Mouse (Mus musculus) brain, embryonic 14.5 days (tissue): ENCODE results near the gene Aldh6a1. TPM values are rescaled to one million over a fixed set of nuclear protein-coding genes. Genes with fewer than 3 reads are reported as not detected.

ENCODE experiments used
- DNase-seq: peaks from one replicate; pipeline ENCODE4 v3.0.0-alpha.2; 2011; ENCODE audit warnings: low read depth
- CTCF ChIP-seq: fragments of 200-500 bp; IDR thresholded peaks from 2 replicates; pipeline ENCODE4 v1.5.1; 2012; ENCODE audit warnings: inconsistent platforms, mild to moderate bottlenecking, moderate library complexity, borderline replicate concordance; ENCODE audit not compliant: insufficient read depth, insufficient read length; ENCODE audit errors: extremely low read depth
- POLR2A ChIP-seq: fragments of 200-500 bp; IDR thresholded peaks from 2 replicates; pipeline ENCODE4 v1.6.1; 2012; ENCODE audit warnings: mild to moderate bottlenecking, inconsistent platforms, borderline replicate concordance; ENCODE audit not compliant: poor library complexity, insufficient read depth, insufficient read length, severe bottlenecking; ENCODE audit errors: extremely low read depth
- polyA plus RNA-seq: library from polyadenylated mRNA; depleted of rRNA; stranded (reverse); fragments of >200 nt; gene quantifications from 2 replicates; pipeline ENCODE4 v1.2.3, GENCODE M21; 2012; rRNA removed

Aldh6a1 gene
- polyA plus RNA-seq = 18.0 and 19.3 TPM in 2 replicates

DNA sequence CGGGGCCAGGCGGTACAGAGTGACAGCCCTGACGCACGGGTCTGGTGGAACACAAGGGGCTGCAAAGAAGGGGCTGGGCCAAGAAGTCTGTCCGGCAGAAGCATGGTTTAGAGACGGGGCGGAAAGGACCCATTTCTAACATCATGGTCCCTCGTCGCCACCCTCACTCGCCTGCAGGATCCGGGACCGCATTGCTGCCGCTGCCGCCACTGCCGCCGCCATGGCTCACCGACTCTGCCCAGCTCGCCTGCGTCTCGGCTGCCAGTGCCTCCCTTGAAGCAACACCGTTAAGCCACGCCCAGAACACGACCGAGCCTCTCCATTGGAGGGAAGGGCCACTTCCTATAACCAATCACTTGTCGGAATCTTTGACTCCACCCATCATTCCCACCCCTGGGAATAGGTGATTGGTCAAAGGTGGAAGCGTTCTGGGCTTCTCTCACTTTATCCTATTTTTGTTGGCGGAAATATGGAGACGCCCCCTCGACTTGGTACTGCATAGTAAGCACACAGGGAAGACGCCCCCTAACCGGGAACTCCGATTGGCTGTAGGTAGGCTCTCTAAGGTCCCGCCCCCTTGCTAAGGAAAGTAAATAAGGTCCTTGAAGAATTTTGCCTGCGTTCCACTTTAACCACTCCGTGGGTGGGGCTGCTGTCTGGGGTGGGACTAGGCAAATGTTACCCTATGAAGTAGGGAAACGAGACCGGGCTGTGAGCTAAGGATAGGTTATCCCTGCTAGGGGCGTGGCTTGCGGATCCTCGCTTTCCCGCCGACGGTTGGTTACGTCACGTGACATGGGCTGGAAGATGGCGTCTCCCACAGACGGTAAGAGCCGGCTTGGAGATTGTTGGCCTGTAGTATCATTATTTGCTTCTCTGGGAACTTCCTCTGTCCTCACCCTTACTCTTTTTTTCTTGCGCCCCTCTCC lies at the start of gene Aldh6a1, which contains the start of gene Lin52:
TSS of gene Aldh6a1 (minus strand) at position 287 of the 929 bp plus-strand sequence.
TSS of gene Lin52 (plus strand) at position 705 of the 929 bp plus-strand sequence.
- peak; percentile 100 for DNase-seq

DNA sequence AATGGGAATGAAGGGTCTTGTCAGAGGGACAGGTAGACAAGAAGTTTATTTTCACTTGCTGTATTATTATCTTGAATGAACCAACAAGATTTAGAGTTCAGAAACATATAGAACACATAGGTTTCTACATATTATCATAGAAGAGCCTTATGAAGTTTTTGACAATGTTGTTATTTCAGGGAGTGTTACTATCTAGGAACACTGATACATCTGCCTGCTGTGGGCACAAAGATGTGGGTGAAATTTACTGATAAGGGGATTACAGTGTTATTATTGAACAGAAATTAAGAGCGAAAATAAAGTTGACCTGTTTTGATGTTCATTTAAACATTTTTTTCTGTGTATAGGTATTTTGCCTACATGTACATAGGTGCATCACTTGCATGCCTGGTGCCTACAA lies 46.0 kb upstream of the Aldh6a1 start:
- TF ChIP-seq CTCF (no peak), POLR2A (no peak)
- DNase-seq = no peak

More for the DNA sequence above, at the start of gene Aldh6a1, which contains the start of gene Lin52:
- TF ChIP-seq CTCF = no peak
- TF ChIP-seq POLR2A = peak; percentile 86

DNA sequence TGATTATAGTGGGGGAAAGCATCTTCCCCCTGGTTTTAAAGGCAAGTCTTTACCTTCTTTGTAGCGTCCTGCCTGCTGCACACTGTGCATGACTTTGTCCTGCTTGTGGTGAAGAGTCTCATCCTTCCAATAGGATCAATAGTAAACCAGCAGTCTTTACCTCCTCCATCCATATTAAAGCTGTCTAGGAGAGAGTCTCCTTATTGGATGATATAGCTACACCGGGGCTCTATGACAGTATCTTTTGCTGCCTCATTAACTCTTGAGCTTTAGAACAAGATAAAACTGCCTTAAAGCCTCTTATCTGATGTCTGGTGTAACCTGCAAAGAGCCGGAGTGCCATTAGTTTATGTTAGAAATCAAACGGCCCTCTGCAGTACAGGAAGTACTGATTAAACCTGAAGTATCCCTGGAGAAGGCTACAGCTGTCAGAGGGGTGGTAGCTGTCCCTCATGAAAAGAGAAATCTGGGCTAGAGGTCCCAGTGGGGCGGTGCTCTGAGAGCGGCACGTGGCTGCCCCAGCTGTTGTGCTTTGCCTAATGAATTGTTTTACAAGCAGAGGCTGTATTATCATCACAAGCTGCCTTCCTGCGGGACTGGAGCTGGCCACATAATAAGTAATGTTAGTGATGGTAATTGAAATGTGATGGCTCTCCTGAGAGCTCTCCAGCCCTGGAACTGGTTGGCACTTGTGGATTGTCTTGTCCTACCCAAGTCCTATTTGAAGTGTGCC lies 36.7 kb upstream of the Aldh6a1 start:
- TF ChIP-seq CTCF (no peak), POLR2A (no peak)
- peak; percentile 87 for DNase-seq

DNA sequence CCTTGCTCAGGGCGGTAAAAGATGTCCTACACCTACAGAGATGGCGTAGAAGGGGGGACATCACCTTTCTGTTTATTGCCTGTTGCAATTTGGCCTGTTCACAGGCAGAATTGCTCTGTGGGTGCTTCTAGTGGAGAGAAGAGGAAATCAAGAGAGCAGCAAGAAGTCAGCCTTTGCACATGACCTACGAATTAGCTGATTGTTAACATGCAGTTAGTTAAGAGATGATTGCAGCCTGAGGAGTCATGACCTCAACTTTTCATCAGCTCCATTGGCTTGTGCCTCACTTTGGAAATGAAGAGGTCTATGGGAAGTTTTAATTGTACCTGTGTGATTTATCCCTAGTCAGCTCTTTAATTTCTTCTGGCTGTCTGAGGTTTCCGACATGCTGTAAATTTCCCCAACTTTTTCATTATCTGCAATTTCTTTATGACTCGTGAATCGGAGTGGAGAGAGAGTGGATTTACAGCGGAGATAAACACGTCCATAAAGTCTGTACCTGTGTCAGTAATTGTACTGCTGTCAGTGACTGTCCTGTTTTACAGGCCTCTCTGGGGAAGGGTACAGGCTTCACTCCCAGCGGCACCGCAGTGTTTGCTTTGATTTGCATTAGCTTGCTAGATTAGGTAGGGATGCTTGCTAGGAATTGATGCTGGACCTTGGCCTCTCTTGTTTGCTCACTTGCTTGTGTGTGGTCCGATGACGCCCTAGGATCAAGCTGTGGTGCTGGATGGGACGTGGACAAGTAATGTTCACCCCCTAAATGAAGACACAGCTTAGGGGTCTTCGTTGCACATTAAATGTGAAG lies 32.2 kb upstream of the Aldh6a1 start:
- DNase-seq = no peak

DNA sequence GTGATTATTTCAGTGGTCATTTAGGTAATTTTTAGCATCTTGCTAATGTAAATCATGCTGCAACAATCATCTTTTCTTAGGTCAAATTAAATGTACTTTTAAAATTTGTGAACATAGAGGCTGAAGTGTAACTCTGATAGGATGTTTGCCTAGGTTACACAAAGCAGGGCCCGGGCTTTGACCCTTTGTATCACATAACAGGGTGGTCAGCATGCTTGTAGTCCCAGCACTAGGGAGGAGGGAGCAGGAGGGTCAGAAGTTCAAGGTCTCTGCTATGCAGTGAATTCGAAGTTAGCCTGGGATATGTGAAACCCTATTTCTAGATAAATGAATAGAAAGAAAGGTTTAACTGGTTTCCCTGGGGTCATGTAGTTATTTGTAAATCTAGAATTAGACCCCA lies 30.4 kb upstream of the Aldh6a1 start:
- TF ChIP-seq POLR2A (no peak), CTCF (no peak)
- no peak for DNase-seq

More for the DNA sequence above, 32.2 kb upstream of the Aldh6a1 start:
- TF ChIP-seq POLR2A (no peak), CTCF (no peak)

DNA sequence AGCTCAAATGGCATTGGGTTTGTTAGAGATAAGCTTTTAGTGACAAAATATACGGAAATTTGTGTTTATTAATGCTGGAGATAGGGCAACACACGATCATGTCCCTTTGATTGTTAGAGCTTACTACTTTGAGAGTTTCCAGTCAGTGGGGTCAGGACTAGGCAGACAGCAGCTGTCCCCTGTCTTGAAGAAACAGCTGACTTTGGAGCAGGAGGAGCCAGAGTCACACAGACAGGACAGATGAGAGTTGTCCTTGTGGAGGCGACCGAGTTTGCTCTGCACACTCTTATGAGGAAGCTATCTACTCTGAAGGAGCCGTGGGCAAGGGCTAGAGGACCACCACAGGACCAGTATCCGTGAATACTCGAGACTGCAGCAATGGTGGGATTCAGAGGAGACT lies 28.1 kb upstream of the Aldh6a1 start:
- DNase-seq = no peak
- TF ChIP-seq CTCF (no peak), POLR2A (no peak)

DNA sequence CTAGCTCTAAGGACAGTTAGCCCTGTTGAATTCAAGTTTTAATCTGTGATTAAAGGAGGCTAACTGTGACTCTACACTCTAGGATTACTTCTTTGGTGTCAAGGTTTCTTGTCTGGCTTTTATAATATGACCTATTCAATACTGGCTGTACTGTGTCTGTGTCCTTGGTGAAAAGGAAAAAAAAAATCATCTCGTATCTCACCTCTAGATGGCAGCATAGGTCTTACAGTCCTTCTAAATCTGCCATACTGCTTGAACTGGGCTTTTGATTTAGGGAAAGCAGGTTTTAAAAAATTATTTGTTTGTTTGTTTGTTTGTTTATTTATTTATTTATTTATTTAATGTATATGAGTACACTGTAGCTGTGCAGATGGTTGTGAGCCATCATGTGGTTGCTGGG lies 17.9 kb upstream of the Aldh6a1 start:
- TF ChIP-seq POLR2A (no peak), CTCF (peak; percentile 31; the same call in 1 of the 2 replicates)
- peak; percentile 80 for DNase-seq

DNA sequence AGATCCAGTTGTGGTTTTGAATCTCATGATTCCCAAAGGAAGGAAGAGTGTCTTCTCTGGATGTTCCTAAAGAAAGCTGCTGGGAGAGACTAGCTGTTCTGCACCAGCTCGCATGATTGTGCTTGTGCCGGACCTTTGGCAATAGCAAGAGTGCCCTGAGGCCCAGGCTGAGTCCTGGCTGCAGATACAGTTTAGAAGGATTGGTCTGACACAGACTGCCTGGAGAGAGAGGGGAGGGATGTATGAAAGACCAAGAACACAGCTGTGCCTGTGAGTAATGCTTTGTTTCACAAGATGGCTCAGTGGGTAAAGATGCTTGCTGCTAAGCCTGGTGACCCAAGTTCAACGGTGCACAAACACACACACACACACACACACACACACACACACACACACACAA lies 12.1 kb upstream of the Aldh6a1 start:
- TF ChIP-seq POLR2A (no peak), CTCF (no peak)
- DNase-seq = no peak

DNA sequence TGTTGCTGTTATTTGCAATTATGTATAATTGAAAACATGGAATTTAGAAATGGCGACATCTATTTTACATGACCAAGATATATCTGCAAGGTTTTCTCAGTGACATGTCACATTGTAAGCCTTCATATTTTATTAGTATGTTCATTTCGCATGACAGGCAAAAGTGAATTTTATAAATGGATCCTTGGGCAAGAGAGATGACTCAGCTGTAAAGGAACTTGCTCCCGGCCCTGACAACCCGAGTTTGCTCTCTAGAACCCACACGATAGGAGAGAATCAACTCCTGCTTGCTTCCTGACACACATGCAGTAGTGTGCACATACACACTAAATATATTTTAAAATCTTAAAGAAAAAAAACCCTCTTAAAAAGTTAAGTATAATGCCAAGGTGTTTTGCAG lies 10.6 kb upstream of the Aldh6a1 start:
- TF ChIP-seq POLR2A (no peak), CTCF (no peak)

DNA sequence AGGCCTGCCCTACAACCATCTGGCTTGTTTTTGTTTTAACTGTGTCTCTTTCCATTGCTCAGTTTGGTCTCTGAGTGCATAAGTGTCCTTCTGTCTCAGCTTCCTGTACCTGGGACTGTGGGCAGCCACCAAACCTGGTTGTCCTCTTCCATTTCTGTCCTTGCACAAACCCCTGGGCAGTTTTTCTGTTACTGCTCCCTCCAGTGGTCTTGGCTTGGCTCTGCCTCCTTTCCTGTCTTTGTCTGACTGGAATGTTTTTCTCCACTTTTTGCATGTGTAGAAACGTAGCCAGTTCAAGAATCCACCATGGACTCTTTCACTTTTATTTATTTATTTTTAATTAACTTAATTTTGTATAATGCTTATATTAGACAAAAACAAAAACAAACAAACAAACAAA lies 9.0 kb upstream of the Aldh6a1 start:
- DNase-seq = no peak
- TF ChIP-seq POLR2A = no peak
- no peak for TF ChIP-seq CTCF

More for the DNA sequence above, 10.6 kb upstream of the Aldh6a1 start:
- DNase-seq = no peak
